Mouse (Mus musculus): ENCODE results near the gene Lrrc45.
"Not testable (repeated sequence)": the region's sequence is repeated elsewhere in the genome, so short reads cannot be mapped to it uniquely, and the experiment has no call there.

Gene Lrrc45

GRCm38 (mm10) chr11:120726243-120727168, 12.8 kb downstream of the Lrrc45 start:
- in situ Hi-C loops (cut with MboI, MseI): loop anchor here (5.0 kb wide), 1 partner anchor 41 kb away; no protein-coding TSS in a partner anchor

- in situ Hi-C loops (cut with MboI, MseI): loop anchor here (5.0 kb wide), 1 partner anchor 40 kb away; no protein-coding TSS in a partner anchor
These were observed 13.4 kb downstream of the Lrrc45 start, which contains the start of gene Dcxr for GRCm38 (mm10) chr11:120727169-120727527. Gene Dcxr, minus strand, starts transcription at chr11:120727281.

GRCm38 (mm10) chr11:120727564-120727963, 13.8 kb downstream of the Lrrc45 start:
- in situ Hi-C loops (cut with MboI, MseI): loop anchor here (5.0 kb wide), 1 partner anchor 40 kb away; no protein-coding TSS in a partner anchor

- in situ Hi-C loops (cut with MboI, MseI): loop anchor here (5.0 kb wide), 1 partner anchor 39 kb away; no protein-coding TSS in a partner anchor
These were observed 15.0 kb downstream of the Lrrc45 start for GRCm38 (mm10) chr11:120728530-120729240.

GRCm38 (mm10) chr11:120729432-120730050, 15.8 kb downstream of the Lrrc45 start:
- in situ Hi-C loops (cut with MboI, MseI): loop anchor here (5.0 kb wide), 1 partner anchor 38 kb away; no protein-coding TSS in a partner anchor

GRCm38 (mm10) chr11:120730331-120730870, 16.7 kb downstream of the Lrrc45 start:
- in situ Hi-C loops (cut with MboI, MseI): no loop called here

- in situ Hi-C loops (cut with MboI, MseI): no loop called here
These were observed 17.7 kb downstream of the Lrrc45 start for GRCm38 (mm10) chr11:120731395-120731794.

- in situ Hi-C loops (cut with MboI, MseI): no loop called here
These were observed 18.3 kb downstream of the Lrrc45 start, which contains the start of gene Cbr2 for GRCm38 (mm10) chr11:120731858-120732680. Gene Cbr2, minus strand, starts transcription at chr11:120732114.

GRCm38 (mm10) chr11:120733521-120733920, 19.8 kb downstream of the Lrrc45 start:
- in situ Hi-C loops (cut with MboI, MseI): no loop called here

GRCm38 (mm10) chr11:120736424-120736823, 22.7 kb downstream of the Lrrc45 start:
- in situ Hi-C loops (cut with MboI, MseI): no loop called here

- in situ Hi-C loops (cut with MboI, MseI): no loop called here
These were observed 27.3 kb downstream of the Lrrc45 start for GRCm38 (mm10) chr11:120740981-120741380.

- in situ Hi-C loops (cut with MboI, MseI): no loop called here
These were observed 30.5 kb downstream of the Lrrc45 start for GRCm38 (mm10) chr11:120744121-120744701.

GRCm38 (mm10) chr11:120747974-120748373, 34.2 kb downstream of the Lrrc45 start:
- in situ Hi-C loops (cut with MboI, MseI): no loop called here

- in situ Hi-C loops (cut with MboI, MseI): no loop called here
These were observed 35.7 kb downstream of the Lrrc45 start for GRCm38 (mm10) chr11:120749430-120749829.

GRCm38 (mm10) chr11:120751606-120752005, 37.9 kb downstream of the Lrrc45 start:
- in situ Hi-C loops (cut with MboI, MseI): no loop called here

- in situ Hi-C loops (cut with MboI, MseI): no loop called here
These were observed 46.5 kb downstream of the Lrrc45 start for GRCm38 (mm10) chr11:120760236-120760635.

GRCm38 (mm10) chr11:120761811-120762671, 48.3 kb downstream of the Lrrc45 start:
- in situ Hi-C loops (cut with MboI, MseI): no loop called here

- in situ Hi-C loops (cut with MboI, MseI): not testable (repeated sequence)
These were observed 48.9 kb downstream of the Lrrc45 start, which contains the start of gene Hmga1b for GRCm38 (mm10) chr11:120762672-120763041. Gene Hmga1b, plus strand, starts transcription at chr11:120762794.

All from T-helper 1 cell (primary cell).